In the genomic region with DNA sequence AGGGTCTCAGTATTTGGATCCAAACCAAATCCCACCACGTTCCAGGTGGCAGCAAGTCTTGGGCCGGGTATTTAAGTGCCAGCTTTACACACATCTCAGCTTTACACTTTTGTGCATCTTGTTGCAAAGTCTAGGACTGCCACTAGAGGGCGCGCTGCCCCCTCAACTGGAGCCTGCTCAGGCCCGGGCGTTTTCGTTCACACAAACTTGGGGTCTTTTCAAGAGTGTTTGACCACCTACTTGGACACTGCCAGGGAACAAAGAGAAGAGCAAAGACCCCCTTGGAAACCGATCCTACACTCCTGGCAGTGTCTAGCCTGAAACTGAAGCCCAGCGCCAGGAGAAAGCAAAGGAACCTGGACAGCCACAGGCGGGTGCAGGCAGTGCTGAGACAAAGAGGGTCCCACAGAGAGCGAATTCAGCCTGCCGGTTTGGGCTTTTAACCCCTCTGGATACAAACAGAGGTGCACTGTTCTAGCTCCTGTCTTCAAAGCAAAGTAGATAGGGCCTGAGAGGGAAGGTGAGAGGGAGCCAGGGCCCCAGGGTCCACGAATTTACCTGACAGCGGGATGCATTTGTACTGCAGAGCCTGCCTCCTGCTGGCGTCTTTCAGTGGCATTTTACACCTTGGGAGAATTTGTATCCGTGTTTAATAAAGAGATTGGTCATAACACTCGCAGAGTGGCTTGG, we compare ENCODE assay signal across 9 mouse cellular contexts. TPM values are rescaled to one million over a fixed set of nuclear protein-coding genes. Genes with fewer than 3 reads are reported as not detected.
A peak's percentile ranks its signal among the peaks of the same experiment; 100 is the strongest.
DNase-seq lines count a peak whose midpoint lies in the region; ATAC-seq and TF ChIP-seq lines count a peak whose summit lies in the region.
"Had no signal": no experiment of that assay in that cellular context is flagged by ENCODE, and none has a peak within 500 bp of the region (broad histone marks: within the 10 kb centered on the region; RNA-seq: fewer than 3 reads in every experiment).

No protein-coding gene starts in this region.

- DNase-seq in heart, adult 18-20 months = peak; percentile 50 to 88
- no peak for DNase-seq in heart, adult 11 months
- peak; percentile 83 for DNase-seq in embryo, embryonic 11.5 days (ENCODE audit: low read depth, low spot score)
- DNase-seq in heart, embryonic 10.5 days (ENCODE audit: low spot score) = peak; percentile 91
- peak; percentile 80 for DNase-seq in liver
- peak; percentile 84 for DNase-seq in midbrain, postnatal 0 days (ENCODE audit: low spot score)
- peak; percentile 14 to 35 for DNase-seq in spleen, postnatal 36 days (ENCODE audit: low spot score in 2 of 2)

- peak overlapping the region; percentile 87 for H3K27ac ChIP-seq in heart, embryonic 10.5 days
- H3K27ac ChIP-seq in kidney, embryonic 15.5 days = peak overlapping the region; percentile 56
- H3K27ac ChIP-seq in midbrain, postnatal 0 days (ENCODE audit: low read depth, low read length) = no peak overlapping the region

- peak overlapping the region; percentile 56 for H3K4me3 ChIP-seq in heart, embryonic 10.5 days
- peak overlapping the region; percentile 45 for H3K4me3 ChIP-seq in kidney, embryonic 15.5 days (replicated peaks)
- H3K4me3 ChIP-seq in midbrain, postnatal 0 days (ENCODE audit: low read depth, low read length) = peak overlapping the region; percentile 22; the same call in 1 of the 2 replicates

- no peaks in the 10 kb centered on the region for H3K36me3 ChIP-seq in heart, embryonic 10.5 days
- H3K36me3 ChIP-seq in kidney, embryonic 15.5 days = 0 out of 2 replicates have a peak, but pooled peaks cover 3% of the 10 kb centered on the region
- peaks cover 30% of the 10 kb centered on the region for H3K36me3 ChIP-seq in midbrain, postnatal 0 days (ENCODE audit: insufficient read depth, low read length)

- peak overlapping the region; percentile 42; the same call in 1 of the 2 replicates for H3K9ac ChIP-seq in kidney, embryonic 15.5 days
- H3K9ac ChIP-seq in midbrain, postnatal 0 days (replicated peaks; ENCODE audit: low read length, poor library complexity, severe bottlenecking) = 0 out of 2 replicates have a peak overlapping the region, but pooled peaks have one; percentile 48

- no peaks in the 10 kb centered on the region for H3K9me3 ChIP-seq in heart, embryonic 10.5 days
- no peaks in the 10 kb centered on the region for H3K9me3 ChIP-seq in kidney, embryonic 15.5 days (replicated peaks)
- no peaks in the 10 kb centered on the region for H3K9me3 ChIP-seq in midbrain, postnatal 0 days (ENCODE audit: low read length)

- ATAC-seq in kidney, embryonic 15.5 days (replicated peaks; ENCODE audit: low FRiP score) = peak; percentile 34; the same call in 1 of the 2 replicates
- ATAC-seq in midbrain, postnatal 0 days (ENCODE audit: low FRiP score) = peak; percentile 68; the same call in 1 of the 2 replicates
- ATAC-seq: Patski had no signal

- peaks cover 27% of the 10 kb centered on the region for H3K27me3 ChIP-seq in heart, embryonic 10.5 days (ENCODE audit: insufficient read depth, poor library complexity, severe bottlenecking)
- H3K27me3 ChIP-seq in kidney, embryonic 15.5 days = no peaks in the 10 kb centered on the region
- no peaks in the 10 kb centered on the region for H3K27me3 ChIP-seq in midbrain, postnatal 0 days (ENCODE audit: insufficient read depth, low read length)
- H3K27me3 ChIP-seq: Patski had no signal

- 3% methylated on average over 17 of the region's 17 CpGs for WGBS in heart, embryonic 10.5 days
- WGBS in kidney, embryonic 15.5 days = 2% methylated on average over 17 of the region's 17 CpGs
- 3% methylated on average over 17 of the region's 17 CpGs for WGBS in midbrain, postnatal 0 days

- peak; percentile 94 for TF ChIP-seq CTCF in midbrain, postnatal 0 days (IDR thresholded peaks at IDR 0.05)

- H3K4me2 ChIP-seq in kidney, embryonic 15.5 days = peak overlapping the region; percentile 73
- peak overlapping the region; percentile 44 for H3K4me2 ChIP-seq in midbrain, postnatal 0 days (ENCODE audit: low read depth, low read length, poor library complexity, severe bottlenecking)

- peaks cover 44% of the 10 kb centered on the region for H3K4me1 ChIP-seq in heart, embryonic 10.5 days
- H3K4me1 ChIP-seq in kidney, embryonic 15.5 days = peaks cover 39% of the 10 kb centered on the region
- H3K4me1 ChIP-seq in midbrain, postnatal 0 days (ENCODE audit: insufficient read depth, low read length) = no peaks in the 10 kb centered on the region

RNA-seq across cellular contexts. Expression of gene Bdh1, which starts 36.3 kb away (rescaled TPM):
- total RNA-seq in heart, adult 18-20 months (2021) = 100 to 1,000 TPM; 240 to 275 TPM
- polyA plus RNA-seq in heart, embryonic 10.5 days (2016; fragmentation: Nextera tagmentation; extraction: Ambion mirVana) = 10.7 and 13.8 TPM in 2 replicates
- polyA plus RNA-seq in kidney, embryonic 15.5 days (2015; fragmentation: Nextera tagmentation; extraction: Ambion mirVana) = 23.6 and 25.4 TPM in 2 replicates
- total RNA-seq in midbrain, postnatal 0 days (2014; rRNA removed) = 76.8 and 88.1 TPM in 2 replicates
- 113 and 122 TPM in 2 replicates for polyA plus RNA-seq in midbrain, postnatal 0 days (2015; fragmentation: Nextera tagmentation; extraction: Ambion mirVana)
